8 mouse cellular contexts compared by ENCODE assay signal in genomic region chr1:86472197-86472952, GRCm38 (mm10). TPM values are rescaled to one million over a fixed set of nuclear protein-coding genes. Genes with fewer than 3 reads are reported as not detected.
DNase-seq lines count a peak whose midpoint lies in the region; ATAC-seq and TF ChIP-seq lines count a peak whose summit lies in the region.

No protein-coding gene starts in this region.

- H3K9me3 ChIP-seq in hindbrain, embryonic 13.5 days, result no peaks in the 10 kb centered on the region
- H3K9me3 ChIP-seq in midbrain, embryonic 15.5 days, result no peaks in the 10 kb centered on the region

- no peaks in the 10 kb centered on the region for H3K36me3 ChIP-seq in hindbrain, embryonic 13.5 days
- no peaks in the 10 kb centered on the region for H3K36me3 ChIP-seq in midbrain, embryonic 15.5 days (replicated peaks)
- H3K36me3 ChIP-seq in testis, adult 2 months (ENCODE audit: control insufficient read depth, insufficient read depth, low read length), result no peaks in the 10 kb centered on the region

- peak; percentile 23; the same call in 1 of the 2 replicates for TF ChIP-seq POLR2A in testis, adult 2 months (IDR thresholded peaks at IDR 0.05; ENCODE audit: control insufficient read depth, low read depth, low read length)

- peak; percentile 19 for TF ChIP-seq CTCF in gastrocnemius, adult 2 months (IDR thresholded peaks at IDR 0.05)
- no peak for TF ChIP-seq CTCF in testis, adult 2 months (IDR thresholded peaks at IDR 0.05; ENCODE audit: control insufficient read depth, insufficient read depth, insufficient replicate concordance, low read depth, low read length)

- DNase-seq in cerebellum, postnatal 4 days (ENCODE audit: low spot score in 2 of 2), result no peak
- DNase-seq in cerebellum, adult 9-11 months, result peak; percentile 76
- peak; percentile 92 for DNase-seq in gastrocnemius, adult 2 months
- DNase-seq in liver, result peak; percentile 89

- H3K27ac ChIP-seq in gastrocnemius, adult 2 months, result peak overlapping the region; percentile 99
- H3K27ac ChIP-seq in hindbrain, embryonic 13.5 days, result peak overlapping the region; percentile 72
- peak overlapping the region; percentile 34 for H3K27ac ChIP-seq in midbrain, embryonic 15.5 days
- peak overlapping the region; percentile 93 for H3K27ac ChIP-seq in testis, adult 2 months (ENCODE audit: control insufficient read depth, insufficient read depth, low read depth, low read length)

- ATAC-seq in cerebellum, adult (ENCODE audit: insufficient number of reproducible peaks, low FRiP score, low TSS enrichment), result peak; percentile 67
- ATAC-seq in hindbrain, embryonic 13.5 days (ENCODE audit: low FRiP score), result no peak
- ATAC-seq in midbrain, embryonic 15.5 days (replicated peaks), result 0 out of 2 replicates have a peak, but pooled peaks have one; percentile 52

- H3K9ac ChIP-seq in hindbrain, embryonic 13.5 days, result peak overlapping the region; percentile 65
- H3K9ac ChIP-seq in midbrain, embryonic 15.5 days, result 0 out of 2 replicates have a peak overlapping the region, but pooled peaks have one; percentile 35

- H3K4me3 ChIP-seq in gastrocnemius, adult 2 months, result peak overlapping the region; percentile 64
- H3K4me3 ChIP-seq in hindbrain, embryonic 13.5 days, result peak overlapping the region; percentile 19; the same call in 1 of the 2 replicates
- no peak overlapping the region for H3K4me3 ChIP-seq in midbrain, embryonic 15.5 days
- H3K4me3 ChIP-seq in testis, adult 2 months (ENCODE audit: control insufficient read depth, low read depth, low read length), result peak overlapping the region; percentile 77

- peak overlapping the region; percentile 41 for H3K4me2 ChIP-seq in hindbrain, embryonic 13.5 days
- H3K4me2 ChIP-seq in midbrain, embryonic 15.5 days, result peak overlapping the region; percentile 38

- no peaks in the 10 kb centered on the region for H3K27me3 ChIP-seq in hindbrain, embryonic 13.5 days
- H3K27me3 ChIP-seq in midbrain, embryonic 15.5 days (replicated peaks), result no peaks in the 10 kb centered on the region
- no peaks in the 10 kb centered on the region for H3K27me3 ChIP-seq in testis, adult 2 months (ENCODE audit: control insufficient read depth, insufficient read depth, low read length)

- peaks cover 15% of the 10 kb centered on the region for H3K4me1 ChIP-seq in hindbrain, embryonic 13.5 days (replicated peaks)
- H3K4me1 ChIP-seq in midbrain, embryonic 15.5 days, result no peaks in the 10 kb centered on the region; the same call in 1 of the 2 replicates
- peaks cover 25% of the 10 kb centered on the region for H3K4me1 ChIP-seq in testis, adult 2 months (ENCODE audit: control insufficient read depth, insufficient read depth, low read length)

- WGBS in hindbrain, embryonic 13.5 days, result 21% methylated on average over 31 of the region's 31 CpGs
- WGBS in midbrain, embryonic 15.5 days, result 22% methylated on average over 31 of the region's 31 CpGs

- intact Hi-C loops in gastrocnemius, adult 2 months (cut with DNase I), result loop anchor here (1.0 to 2.0 kb wide), 3 partner anchors 14 to 52 kb away; no protein-coding TSS in a partner anchor

RNA-seq across cellular contexts. Expression of gene Tex44, which starts 46.2 kb away (rescaled TPM):
- not detected for total RNA-seq in gastrocnemius, adult 2 months (2021)
- polyA plus RNA-seq in hindbrain, embryonic 13.5 days (2015; fragmentation: Nextera tagmentation; extraction: Ambion mirVana), result not detected in 2 replicates
- not detected in 2 replicates for polyA plus RNA-seq in midbrain, embryonic 15.5 days (2015; fragmentation: Nextera tagmentation; extraction: Ambion mirVana)
- 140 and 142 TPM in 2 replicates for polyA plus RNA-seq in testis, adult 2 months (2012; rRNA removed)

RNA-seq across cellular contexts. Expression of gene Nmur1, which starts 46.3 kb away (rescaled TPM):
- not detected for total RNA-seq in gastrocnemius, adult 2 months (2021)
- not detected in 2 replicates for polyA plus RNA-seq in hindbrain, embryonic 13.5 days (2015; fragmentation: Nextera tagmentation; extraction: Ambion mirVana)
- polyA plus RNA-seq in midbrain, embryonic 15.5 days (2015; fragmentation: Nextera tagmentation; extraction: Ambion mirVana), result 0.61 TPM in 1 of 2 replicates, not detected in the other
- 11.7 and 23.8 TPM in 2 replicates for polyA plus RNA-seq in testis, adult 2 months (2012; rRNA removed)

RNA-seq across cellular contexts. Expression of gene Ptma, which starts 54.2 kb away (rescaled TPM):
- total RNA-seq in gastrocnemius, adult 2 months (2021), result 100 to 1,000 TPM in 1 of 2 experiments, 10 to 100 TPM in 1; 58.5 to 108 TPM
- 2,123 and 2,193 TPM in 2 replicates for polyA plus RNA-seq in hindbrain, embryonic 13.5 days (2015; fragmentation: Nextera tagmentation; extraction: Ambion mirVana)
- polyA plus RNA-seq in midbrain, embryonic 15.5 days (2015; fragmentation: Nextera tagmentation; extraction: Ambion mirVana), result 1,373 and 1,532 TPM in 2 replicates
- polyA plus RNA-seq in testis, adult 2 months (2012; rRNA removed), result 126 and 135 TPM in 2 replicates

Comparison
In these comparisons a context has a peak if more than half of its experiments do, and no peak if none do; other contexts are left out.
1. DNase-seq: peak in cerebellum, adult 9-11 months (single experiment), gastrocnemius, adult 2 months (single experiment) and liver (single experiment); none in cerebellum, postnatal 4 days (0 of 2).
2. H3K27ac ChIP-seq: peak in every context shown above with its lines; median percentile 99 in gastrocnemius, adult 2 months; 93 in testis, adult 2 months; 72 in hindbrain, embryonic 13.5 days; 34 in midbrain, embryonic 15.5 days.
3. RNA of gene Tex44, which starts 46.2 kb away (polyA plus RNA-seq): 140 to 142 TPM in testis, adult 2 months; not detected in hindbrain, embryonic 13.5 days and not detected in midbrain, embryonic 15.5 days; every median in the first group is over 100 times any median in the second.
4. RNA of gene Ptma, which starts 54.2 kb away (polyA plus RNA-seq): 2,123 to 2,193 TPM in hindbrain, embryonic 13.5 days and 1,373 to 1,532 TPM in midbrain, embryonic 15.5 days; 126 to 135 TPM in testis, adult 2 months; every median in the first group is over 10 times any median in the second.